Mouse (Mus musculus): ENCODE data around the gene Aldh18a1.
"Not testable (repeated sequence)": the region's sequence is repeated elsewhere in the genome, so short reads cannot be mapped to it uniquely, and the experiment has no call there.

The Aldh18a1 gene

DNA sequence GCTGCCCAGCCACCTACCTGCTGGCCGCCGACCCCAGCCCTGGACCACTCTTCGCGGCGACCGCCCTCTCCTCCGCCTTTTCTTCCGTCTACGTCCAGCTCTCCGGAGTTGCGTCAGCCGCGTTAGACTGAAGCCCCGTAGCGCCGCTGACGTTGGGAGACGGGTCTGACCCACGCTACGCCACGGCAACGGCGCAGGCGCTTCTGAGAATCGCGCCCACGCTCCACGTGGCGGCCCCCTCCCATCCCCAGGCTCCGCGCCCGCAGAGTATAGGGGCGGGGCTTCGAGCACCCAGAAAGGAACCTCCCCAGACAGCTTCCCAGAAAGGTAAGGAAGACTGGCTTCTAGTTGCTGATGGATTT is at the start of gene Aldh18a1:
Gene Aldh18a1 (minus strand): TSS at position 171 of the 362 bp plus-strand sequence.
- DNase-seq (ENCODE audit: low read depth, low spot score): peak; percentile 99

DNA sequence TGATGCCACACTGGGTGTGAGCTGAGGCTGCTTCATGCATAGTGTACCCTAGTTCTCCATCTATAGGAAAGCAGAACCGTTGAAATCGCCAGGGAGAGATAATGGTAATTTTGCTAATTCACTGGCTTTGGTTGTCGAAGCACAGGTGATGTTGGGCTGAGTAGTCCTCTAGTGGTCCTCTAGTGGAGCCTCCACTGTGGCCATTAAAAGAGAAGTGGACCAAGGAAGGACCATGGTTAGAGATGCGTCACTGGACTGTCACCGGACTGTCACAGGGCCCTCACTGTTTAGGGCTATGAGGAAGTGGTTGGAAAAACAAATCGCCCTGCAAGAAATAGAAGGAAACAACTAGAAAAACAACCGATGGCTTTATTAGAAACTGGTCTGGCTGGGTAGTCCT is 49.3 kb upstream of the Aldh18a1 start:
- no peak for DNase-seq (ENCODE audit: low read depth, low spot score)

DNA sequence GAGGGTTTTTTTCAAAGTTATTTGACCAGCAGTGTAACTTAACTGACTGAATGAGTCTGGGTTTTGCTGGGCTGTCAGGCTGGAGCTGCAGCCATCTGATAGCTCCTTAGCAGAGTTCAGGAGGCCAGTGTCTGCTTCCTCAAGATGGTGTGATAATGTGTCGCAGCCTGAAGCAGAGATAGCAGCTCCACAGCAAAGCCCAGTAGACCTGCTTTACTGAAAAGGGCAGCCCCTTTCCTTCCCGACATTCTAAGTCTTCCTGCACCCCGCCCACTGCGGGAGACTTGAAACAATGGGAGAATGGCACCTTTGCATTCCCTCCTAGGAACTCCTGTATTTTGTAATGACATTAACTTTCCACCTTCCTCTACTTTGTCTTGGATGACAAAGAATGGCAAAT is 48.8 kb upstream of the Aldh18a1 start:
- DNase-seq (ENCODE audit: low read depth, low spot score): no peak

DNA sequence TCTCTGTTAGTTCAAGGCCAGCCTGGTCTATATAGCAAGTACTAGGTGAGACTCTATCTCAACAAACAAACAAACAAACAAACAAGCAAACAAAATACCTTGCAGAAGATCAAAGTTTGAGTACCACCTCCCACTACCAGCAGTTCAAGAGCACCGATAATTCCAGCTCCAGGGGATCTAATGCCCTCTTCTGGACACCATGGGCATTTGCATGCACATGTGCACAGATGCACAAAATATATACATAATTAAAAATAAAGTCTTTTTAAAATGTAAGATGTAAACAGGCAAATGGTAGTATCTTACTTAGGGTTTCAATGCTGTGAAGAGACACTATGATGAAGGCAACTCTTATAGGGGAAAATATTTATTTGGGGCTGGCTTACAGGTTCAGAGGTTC is 44.9 kb upstream of the Aldh18a1 start:
- peak; percentile 7 for DNase-seq (ENCODE audit: low read depth, low spot score)

DNA sequence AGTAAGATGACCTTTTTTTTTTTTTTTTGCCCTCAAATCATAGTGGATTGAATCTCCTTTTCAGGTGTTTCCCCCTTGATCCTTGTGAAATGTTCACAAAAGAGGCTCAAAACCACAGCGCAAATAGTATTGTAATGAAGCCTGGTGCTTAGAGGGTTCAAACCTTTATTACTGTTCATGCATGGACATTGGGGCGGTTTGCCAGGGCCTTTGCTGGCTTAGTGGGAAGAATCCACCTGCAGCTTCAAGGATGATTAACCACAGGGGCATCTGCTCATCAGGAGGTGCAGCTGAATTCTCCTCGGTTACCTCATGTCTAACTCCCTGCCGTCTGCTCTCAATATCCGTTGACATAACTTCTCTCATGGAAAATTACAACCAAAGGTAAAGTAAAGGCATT is 44.4 kb upstream of the Aldh18a1 start:
- no peak for DNase-seq (ENCODE audit: low read depth, low spot score)

DNA sequence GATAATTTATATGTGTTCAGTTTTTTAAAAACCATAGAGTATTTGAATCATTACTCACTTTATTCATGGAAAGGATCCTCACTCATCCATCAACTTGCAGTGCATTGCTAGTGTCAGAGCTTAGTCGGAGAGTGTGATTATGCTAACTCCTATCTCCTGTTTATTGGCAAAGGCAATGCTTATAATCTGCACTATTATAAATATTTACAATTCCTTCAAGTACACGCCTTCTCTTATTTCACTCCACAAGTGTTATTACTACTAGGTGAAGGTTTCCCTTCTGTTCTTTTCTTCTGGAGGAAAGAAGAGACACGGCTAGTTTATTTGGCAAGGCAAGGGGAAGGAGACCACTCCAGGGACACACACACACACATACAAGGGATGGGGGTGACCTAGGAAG is 43.9 kb upstream of the Aldh18a1 start:
- no peak for DNase-seq (ENCODE audit: low read depth, low spot score)

DNA sequence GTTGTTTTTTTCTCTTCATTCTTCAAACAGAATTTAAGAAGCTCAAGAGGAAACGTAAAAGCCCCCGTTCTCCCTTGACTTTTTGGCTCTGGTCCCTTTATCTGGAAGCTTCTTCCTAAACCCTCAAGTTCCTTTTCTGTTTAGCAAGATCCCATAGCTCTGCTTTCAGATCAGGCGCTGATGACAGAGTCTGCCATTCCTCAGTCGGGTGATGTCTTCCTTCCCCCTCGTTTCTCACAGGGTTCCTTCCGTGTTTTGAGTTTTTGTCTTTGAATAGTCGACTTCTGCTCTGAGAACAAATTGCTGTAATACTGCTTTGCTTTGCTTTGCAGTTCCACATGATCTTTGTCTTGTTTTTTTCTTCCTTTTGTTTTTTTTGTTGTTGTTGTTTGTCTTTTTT is 42.3 kb upstream of the Aldh18a1 start:
- DNase-seq (ENCODE audit: low read depth, low spot score): no peak

DNA sequence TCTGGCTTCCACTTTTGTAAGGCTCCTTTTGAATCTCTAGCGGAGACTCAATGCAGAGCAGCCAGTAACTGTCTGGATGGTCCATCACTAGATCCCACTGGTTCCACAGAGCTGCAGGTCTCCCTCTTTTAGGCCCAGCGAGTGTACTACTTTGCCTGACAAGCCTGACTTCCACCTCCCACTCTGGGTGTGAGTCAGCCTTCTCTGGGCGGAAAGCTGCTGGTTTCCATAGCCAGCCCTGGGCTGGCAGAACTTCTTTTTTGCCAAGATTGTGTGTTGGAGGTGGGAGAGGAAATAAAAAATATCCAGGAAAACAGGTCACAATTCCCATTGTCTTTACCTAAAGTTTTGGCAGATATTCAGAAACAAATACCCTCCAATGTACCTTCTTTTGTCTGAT is 41.8 kb upstream of the Aldh18a1 start:
- DNase-seq (ENCODE audit: low read depth, low spot score): no peak

DNA sequence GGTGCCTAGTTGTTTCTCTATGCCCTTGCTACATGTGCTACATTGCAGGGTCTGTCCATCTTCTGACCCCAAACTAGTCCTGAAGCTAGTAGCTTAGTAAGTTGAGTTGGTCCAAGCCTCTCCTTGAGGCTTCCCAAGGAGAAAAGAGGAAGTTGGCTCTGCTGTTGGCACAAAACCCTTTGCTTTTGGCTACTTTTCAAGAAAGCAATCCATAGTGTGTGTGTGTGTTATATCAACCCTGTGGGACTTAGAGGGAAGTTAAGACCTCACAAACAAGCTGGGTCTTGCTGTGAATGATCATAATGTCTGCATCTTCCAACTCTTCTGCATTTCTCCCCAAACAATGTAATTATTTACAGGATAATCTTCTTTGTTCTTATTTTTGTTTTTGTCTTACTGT is 40.7 kb upstream of the Aldh18a1 start:
- DNase-seq (ENCODE audit: low read depth, low spot score): no peak

DNA sequence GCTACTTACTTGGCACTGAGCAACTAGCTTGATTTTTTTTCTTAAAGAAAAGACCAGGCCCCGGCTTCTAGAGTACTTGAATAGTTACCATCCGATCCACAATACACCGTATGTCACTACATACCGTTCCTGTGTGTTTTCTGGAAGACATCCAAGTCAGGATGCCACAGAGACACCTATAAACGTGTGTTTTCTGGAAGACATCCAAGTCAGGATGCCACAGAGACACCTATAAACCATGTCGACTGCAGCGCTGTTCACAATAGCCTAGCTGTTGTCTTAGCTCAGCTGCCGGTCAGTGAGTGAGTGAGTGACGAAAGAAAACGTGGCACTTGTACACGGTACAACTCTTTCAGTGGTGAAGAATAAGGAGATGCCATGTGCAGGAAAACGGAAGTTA is 37.7 kb upstream of the Aldh18a1 start:
- DNase-seq (ENCODE audit: low read depth, low spot score): no peak

DNA sequence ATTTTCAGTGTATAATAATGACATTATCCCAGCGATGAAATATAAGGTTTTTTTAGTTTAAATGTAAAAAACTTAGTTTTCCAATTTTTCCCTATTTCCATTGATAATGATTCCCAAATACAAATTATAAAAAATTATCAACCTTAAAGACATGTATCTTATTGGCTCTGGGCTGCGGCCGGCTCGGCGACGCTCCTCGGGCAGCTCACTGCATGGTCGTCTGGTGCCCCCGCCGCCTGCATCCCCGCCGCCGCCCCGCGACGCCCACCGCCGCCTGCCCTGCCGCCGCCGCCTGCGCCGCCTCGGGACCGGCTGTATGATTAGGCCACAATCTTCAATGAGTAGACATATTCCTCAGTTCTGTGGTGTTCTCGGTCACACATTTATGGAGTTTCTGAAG is 33.4 kb upstream of the Aldh18a1 start:
- DNase-seq (ENCODE audit: low read depth, low spot score): not testable (repeated sequence)

DNA sequence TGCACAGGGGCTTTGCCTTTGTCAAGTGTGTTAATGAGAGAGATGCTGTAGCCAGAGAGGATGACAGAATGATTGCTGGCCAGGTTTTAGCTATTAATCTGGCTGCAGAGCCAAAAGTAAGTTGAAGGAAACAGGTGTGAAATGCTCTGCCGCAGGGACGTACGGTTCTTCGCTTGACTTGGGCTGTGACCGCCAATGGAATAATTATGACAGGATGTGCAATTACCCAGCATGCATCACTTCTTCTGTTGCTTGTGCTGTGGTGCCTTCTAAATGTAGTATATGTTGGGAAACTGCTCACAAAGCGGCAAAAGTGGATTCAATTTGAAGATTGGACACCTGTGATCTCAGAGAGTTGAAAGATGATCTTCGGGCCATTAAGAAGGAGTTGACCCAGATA is 27.8 kb upstream of the Aldh18a1 start:
- DNase-seq (ENCODE audit: low read depth, low spot score): peak; percentile 84

DNA sequence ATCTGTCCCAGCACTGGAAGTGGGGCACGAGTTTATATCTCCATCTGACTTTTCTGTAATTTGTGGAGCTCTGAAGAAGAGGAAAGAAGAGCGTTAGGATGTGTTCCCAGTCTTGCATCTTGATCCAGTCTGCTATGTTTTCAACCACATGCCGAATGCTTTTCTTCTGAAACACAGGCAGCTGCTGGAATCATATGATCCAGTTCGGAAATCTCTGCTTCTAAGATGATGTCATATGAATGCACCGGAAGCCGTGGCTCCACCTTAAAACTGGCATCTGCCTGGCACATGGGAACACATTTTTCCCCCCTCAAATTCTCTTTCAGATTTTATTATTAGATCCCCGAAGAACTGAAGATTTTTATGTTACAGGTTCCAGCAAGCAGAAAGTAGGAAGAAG is 26.5 kb upstream of the Aldh18a1 start:
- DNase-seq (ENCODE audit: low read depth, low spot score): no peak

DNA sequence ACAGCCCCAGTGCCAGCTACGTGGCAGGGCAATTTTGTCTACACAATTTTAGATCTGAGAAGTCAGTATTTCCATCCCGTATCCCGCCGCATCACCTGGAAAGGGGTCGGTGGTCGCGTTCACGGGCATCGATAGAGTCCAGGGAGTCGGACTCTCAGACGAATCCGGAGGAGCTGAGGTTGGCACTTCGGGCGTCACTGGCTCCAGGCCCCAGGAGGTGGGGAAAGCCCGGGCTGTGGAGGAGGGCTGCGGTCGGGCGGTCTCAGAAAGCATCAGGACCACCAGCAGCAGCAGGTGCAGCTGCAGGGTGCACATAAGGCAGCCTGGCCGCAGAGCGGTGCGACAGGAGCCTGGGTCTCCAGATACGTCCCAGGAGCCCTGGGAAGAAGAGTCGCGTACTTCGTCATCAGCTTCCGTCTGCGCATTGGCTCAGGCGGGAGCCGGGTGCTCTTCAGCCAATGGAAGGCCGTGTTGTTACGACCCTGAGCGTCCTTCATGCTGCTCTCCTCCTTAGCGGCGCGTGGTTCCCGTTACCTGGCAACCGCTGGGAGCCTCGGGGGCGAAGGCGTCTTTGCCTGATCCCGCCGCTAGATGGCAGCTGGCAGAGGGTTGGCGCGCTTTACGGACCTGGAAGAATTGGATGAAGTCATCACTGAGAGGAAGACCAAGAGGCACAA is 23.7 kb upstream of the Aldh18a1 start, which contains the start of the genes Tctn3 and Entpd1:
Gene Tctn3 (minus strand): TSS at position 404 of the 677 bp plus-strand sequence.
Gene Entpd1 (plus strand): TSS at position 537 of the 677 bp plus-strand sequence.
- peak; percentile 98 for DNase-seq (ENCODE audit: low read depth, low spot score)

DNA sequence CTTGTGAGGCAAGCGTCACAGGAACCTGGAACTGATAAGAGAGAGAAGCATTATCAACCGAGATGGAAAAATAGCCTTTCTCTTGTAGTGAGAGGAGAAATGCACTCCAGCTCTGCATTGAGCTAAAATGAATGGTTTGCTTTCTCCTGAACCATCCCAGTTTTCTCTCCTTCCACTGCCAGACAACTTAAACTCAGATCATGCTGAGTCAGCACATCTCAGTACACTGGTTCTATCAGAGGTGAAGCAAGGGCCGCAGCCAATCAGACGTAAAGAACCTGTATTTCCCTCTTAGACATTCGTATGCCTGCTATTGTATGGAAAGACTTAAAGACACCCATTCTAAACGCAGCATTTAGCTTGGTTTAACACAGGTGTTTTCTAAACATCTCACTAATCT is 19.4 kb upstream of the Aldh18a1 start:
- no peak for DNase-seq (ENCODE audit: low read depth, low spot score)

DNA sequence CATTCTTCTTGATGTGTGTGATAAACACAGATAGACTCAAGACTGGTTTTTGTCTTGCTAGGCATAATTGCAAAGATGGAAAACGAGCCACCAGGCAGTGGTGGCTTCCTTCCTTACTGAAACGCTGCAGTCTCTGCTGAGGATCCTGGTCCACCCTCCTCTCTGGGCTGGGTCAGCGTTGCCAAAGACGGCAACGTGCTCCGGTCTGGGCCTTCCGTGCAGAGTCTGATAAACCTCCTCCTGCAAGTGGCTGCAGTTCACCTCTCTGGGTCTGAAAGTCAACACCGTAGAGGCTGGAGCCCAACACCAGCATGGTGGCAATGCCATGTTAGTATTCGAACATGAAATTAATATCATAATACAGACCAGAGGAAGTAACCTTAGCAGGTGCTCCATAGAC is 16.9 kb upstream of the Aldh18a1 start:
- DNase-seq (ENCODE audit: low read depth, low spot score): no peak

DNA sequence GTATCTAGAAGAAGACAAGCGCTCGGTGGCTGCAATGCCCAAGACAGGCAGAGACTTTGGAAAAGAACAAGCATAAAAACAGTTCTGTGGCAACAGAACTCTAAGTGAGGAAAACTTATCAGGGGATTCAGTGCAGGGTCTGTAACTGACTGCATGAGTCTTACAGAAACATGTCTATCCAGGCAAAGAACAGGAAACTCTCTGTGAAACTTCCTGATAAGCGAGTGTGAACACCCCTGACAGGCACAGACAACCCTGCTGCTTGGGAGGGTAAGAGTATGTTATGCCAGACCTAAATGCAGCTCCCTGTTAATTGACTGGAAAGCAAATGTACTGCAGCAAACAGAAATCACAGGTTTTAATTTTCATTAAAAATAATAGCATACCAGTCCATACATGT is 13.6 kb upstream of the Aldh18a1 start:
- no peak for DNase-seq (ENCODE audit: low read depth, low spot score)

DNA sequence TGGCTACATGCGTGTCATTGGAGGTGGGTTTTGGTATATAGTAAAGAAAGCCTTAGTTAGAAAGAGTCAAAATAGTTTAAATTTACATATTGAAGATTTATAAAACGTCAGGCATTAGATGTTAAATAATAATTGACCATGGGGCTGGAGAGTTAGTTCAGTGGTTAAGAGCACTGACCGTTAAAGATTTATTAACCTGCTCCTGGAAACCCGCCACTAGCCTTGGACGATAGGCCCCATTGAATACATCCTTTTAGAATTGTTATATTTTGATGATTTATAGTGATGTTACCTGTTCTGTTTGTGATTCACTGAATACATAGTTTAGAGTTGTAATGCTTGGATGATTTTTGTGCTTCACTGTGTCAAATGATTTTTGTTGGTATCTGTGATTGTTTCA is 12.6 kb upstream of the Aldh18a1 start:
- DNase-seq (ENCODE audit: low read depth, low spot score): not testable (repeated sequence)

DNA sequence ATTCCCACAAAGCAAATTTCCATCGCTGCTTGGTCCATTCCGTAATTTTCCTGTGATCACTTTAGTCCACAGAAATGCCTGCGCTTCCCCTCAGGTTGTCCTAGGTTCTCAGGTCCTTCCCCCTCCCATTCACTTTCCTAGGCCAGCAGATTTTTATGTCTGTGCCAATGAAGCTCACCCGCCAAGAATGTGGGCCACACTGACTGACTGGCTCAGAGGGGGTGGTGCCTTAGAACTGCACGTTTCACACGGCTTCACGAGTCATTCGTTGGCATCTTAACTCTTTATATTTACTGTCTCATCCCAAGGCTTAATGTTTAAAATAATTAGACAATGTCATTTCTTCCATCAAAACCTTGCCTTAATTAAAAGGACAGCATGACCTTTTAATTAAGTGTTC is 7.6 kb upstream of the Aldh18a1 start:
- no peak for DNase-seq (ENCODE audit: low read depth, low spot score)

DNA sequence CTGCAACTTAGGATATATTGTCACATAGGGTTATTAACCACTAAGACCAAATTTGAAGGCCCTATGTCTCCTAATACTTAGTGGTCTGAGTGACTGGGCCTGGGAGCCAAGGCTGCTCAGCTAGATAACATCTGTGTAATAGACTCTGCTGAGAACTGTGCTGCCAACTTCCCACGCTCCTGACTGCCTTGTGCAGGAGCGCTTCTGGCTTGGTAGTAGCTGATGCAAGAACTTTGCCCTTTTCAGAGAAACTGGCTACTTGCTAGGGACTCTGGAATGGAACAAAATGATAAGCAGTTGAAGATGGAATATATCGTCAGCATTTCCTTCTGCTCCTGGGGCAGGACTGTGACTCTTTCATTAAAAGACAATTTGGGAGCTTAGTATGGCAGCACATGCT is 7.0 kb upstream of the Aldh18a1 start:
- DNase-seq (ENCODE audit: low read depth, low spot score): no peak

DNA sequence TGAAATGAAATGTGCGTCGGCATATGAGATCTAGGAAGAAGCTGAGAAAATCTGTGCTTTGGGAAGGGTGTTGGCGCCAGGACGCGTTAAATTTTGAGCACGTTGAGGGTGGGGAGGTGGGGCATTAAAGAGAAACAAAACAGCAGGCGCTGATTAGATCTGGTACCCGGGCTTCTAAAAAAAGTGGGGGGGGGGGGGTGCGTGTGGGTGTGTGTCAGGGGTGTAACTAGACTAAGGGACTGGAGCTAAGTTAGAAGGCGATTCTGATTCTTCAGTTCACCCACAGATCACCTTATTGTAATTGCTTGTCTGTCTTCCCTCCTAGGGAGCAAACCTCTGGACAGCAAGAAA is 1.2 kb upstream of the Aldh18a1 start:
- no peak for DNase-seq (ENCODE audit: low read depth, low spot score)

DNA sequence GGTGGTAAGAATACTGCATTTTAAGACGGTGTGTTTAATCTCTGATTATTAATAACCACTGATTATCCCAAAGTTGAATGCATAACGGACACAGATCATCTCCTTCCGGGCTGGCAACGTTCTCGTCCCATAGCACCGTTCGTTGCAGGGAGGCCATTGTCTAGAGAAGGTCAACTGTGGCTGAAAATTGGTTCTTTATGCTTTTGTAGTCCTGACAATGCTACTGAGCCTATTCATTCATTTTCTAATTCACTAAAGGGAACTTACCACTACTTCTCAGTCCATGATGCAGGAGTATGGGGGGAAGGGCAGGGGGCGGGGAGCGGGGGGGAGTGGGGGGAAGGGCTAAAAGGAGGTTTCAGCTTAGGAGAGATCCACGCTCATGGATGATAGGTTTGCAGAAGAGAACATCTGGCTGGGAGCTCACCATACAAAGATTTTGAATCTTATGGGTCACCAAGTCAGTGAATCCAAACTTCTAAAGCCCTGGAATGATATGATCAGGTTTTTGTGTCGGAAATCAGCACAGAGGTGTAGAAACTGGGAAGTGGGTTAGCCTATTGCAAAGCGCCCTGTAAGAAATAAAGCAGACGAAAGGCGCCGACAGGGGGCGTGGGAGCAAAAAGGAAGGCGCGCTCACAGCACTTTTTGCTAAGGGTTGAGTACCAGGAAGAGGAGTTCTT is 725 bp upstream of the Aldh18a1 start:
- peak; percentile 95 for DNase-seq (ENCODE audit: low read depth, low spot score)

DNA sequence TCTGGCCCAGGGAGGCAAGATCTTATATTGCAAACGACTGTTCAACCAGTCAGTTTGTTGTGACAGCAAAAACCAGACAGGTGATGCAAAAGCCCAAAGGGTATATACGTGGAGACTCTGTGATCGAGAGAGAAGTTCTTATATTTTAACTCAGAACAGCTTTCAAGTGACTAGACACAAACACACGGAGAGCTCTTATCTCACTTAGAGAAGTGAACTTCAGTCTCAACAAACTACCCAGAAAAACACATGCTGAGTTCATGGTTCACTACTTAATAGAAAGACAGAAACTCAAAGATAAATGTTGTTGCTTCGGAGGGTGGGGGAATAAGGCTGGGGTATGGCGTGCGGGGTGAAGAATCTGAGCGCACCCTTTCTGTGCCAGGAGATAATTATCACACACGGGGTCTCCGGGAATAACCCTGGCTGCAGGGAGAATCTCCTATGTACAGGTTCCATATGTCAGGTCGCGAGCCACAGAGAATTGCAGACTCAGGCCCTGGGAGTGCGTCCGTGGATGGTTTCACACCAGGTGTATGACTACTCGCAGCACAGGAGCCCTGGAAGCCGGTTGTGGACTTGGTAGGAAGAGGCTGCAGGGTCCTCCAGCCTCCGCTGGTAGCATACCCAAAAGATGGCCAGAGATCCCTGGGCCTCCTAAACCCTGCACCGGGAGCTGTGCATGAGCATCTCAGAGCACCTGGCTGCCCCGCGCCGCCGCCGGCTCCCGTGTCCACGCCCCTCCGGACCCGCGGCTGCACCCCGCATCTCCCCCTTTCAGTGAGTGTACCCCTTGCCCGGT is 571 bp downstream of the Aldh18a1 start:
- peak; percentile 13 for DNase-seq (ENCODE audit: low read depth, low spot score)
